In the genomic region with DNA sequence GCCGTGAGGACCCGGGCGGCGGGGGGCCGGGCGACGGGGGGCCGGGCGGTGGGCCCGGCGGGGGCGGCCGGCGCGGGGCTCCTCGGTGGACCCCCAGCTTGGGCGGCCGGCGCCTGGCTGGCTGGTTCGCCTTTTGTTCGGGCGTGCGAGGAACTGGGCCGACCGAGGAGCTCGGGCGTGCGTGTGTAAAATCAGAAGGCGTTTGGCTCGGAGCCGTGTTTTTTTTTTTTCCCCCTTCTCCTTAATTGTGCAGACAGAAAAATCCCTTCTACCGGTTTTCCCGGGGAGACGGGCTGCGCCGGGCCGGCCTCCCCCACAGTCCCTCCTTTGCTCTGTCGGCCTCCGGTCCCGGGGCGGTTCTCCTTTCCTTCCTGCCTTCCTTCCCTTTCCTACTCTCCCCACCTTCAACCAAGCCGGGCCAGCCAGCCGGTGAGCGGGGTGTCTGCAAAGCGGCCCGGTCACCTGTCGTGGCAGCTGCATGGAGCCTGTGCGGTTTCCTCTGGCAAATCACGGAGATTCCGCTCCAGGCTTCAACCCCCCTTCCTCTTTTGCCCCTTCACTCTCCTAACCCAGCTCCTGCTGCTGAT, we compare ENCODE assay signal across 8 mouse cellular contexts. TPM values are rescaled to one million over a fixed set of nuclear protein-coding genes. Genes with fewer than 3 reads are reported as not detected.
A peak's percentile ranks its signal among the peaks of the same experiment; 100 is the strongest.
DNase-seq lines count a peak whose midpoint lies in the region; ATAC-seq and TF ChIP-seq lines count a peak whose summit lies in the region.

No protein-coding gene starts in this region.

- no peaks in the 10 kb centered on the region; the same call in 1 of the 2 replicates for H3K36me3 ChIP-seq in forebrain, embryonic 11.5 days (ENCODE audit: control insufficient read depth, insufficient read depth, low read length)
- no peaks in the 10 kb centered on the region for H3K36me3 ChIP-seq in heart, embryonic 15.5 days
- no peaks in the 10 kb centered on the region for H3K36me3 ChIP-seq in neural tube, embryonic 15.5 days
- no peaks in the 10 kb centered on the region for H3K36me3 ChIP-seq in thymus, adult 2 months (ENCODE audit: control insufficient read depth, insufficient read depth, low read length)

- peak overlapping the region; percentile 91 for H3K27ac ChIP-seq in forebrain, embryonic 11.5 days (ENCODE audit: low read depth, low read length)
- peak overlapping the region; percentile 92 for H3K27ac ChIP-seq in heart, embryonic 15.5 days
- peak overlapping the region; percentile 98 for H3K27ac ChIP-seq in neural tube, embryonic 15.5 days (replicated peaks)
- no peak overlapping the region for H3K27ac ChIP-seq in thymus, adult 2 months (ENCODE audit: control insufficient read depth, insufficient read depth, low read length)

- 0 out of 2 replicates have a peak, but pooled peaks cover 7% of the 10 kb centered on the region for H3K4me1 ChIP-seq in forebrain, embryonic 11.5 days (replicated peaks; ENCODE audit: control insufficient read depth, insufficient read depth, low read length)
- peaks cover 15% of the 10 kb centered on the region for H3K4me1 ChIP-seq in heart, embryonic 15.5 days (replicated peaks)
- H3K4me1 ChIP-seq in neural tube, embryonic 15.5 days, result peaks cover 44% of the 10 kb centered on the region
- peaks cover 4% of the 10 kb centered on the region for H3K4me1 ChIP-seq in thymus, adult 2 months (replicated peaks; ENCODE audit: control insufficient read depth, insufficient read depth, low read length)

- under 1% methylated on average over 37 of the region's 50 CpGs for WGBS in forebrain, embryonic 11.5 days
- WGBS in heart, embryonic 15.5 days, result under 1% methylated on average over 49 of the region's 50 CpGs
- 0% methylated on average over 40 of the region's 50 CpGs for WGBS in neural tube, embryonic 15.5 days
- WGBS in thymus, adult 2 months, result under 1% methylated on average over 49 of the region's 50 CpGs

- TF ChIP-seq POLR2A in thymus, adult 2 months (IDR thresholded peaks at IDR 0.05; ENCODE audit: control insufficient read depth, extremely low read depth, insufficient read depth, low read length, poor library complexity), result no peak

- ATAC-seq in forebrain, embryonic 11.5 days (replicated peaks; ENCODE audit: low FRiP score), result peak; percentile 66
- ATAC-seq in heart, embryonic 15.5 days (replicated peaks; ENCODE audit: insufficient number of reproducible peaks, insufficient read depth, low FRiP score, low read depth), result peak; percentile 50; the same call in 1 of the 2 replicates
- peak; percentile 70 for ATAC-seq in neural tube, embryonic 15.5 days (ENCODE audit: low FRiP score)

- DNase-seq in CD8-positive naive resting alpha-beta T cell, adult 2 months (ENCODE audit: low read depth in 2 of 2, low spot score in 2 of 2), result peak; percentile 20 to 26
- peak; percentile 40 for DNase-seq in brain, embryonic 18.5 days (ENCODE audit: low read depth, low spot score)
- DNase-seq in forebrain, embryonic 11.5 days (ENCODE audit: low spot score), result peak; percentile 76
- peak; percentile 62 to 84 for DNase-seq in kidney, postnatal 25 days
- peak; percentile 62 to 64 for DNase-seq in lung, adult 18-20 months
- peak; percentile 41 for DNase-seq in thymus, adult 2 months

- peak overlapping the region; percentile 72 for H3K4me2 ChIP-seq in forebrain, embryonic 11.5 days (ENCODE audit: low read depth, low read length, severe bottlenecking)
- H3K4me2 ChIP-seq in heart, embryonic 15.5 days, result peak overlapping the region; percentile 74
- H3K4me2 ChIP-seq in neural tube, embryonic 15.5 days, result peak overlapping the region; percentile 71

- peak overlapping the region; percentile 92 for H3K4me3 ChIP-seq in forebrain, embryonic 11.5 days (ENCODE audit: low read depth, low read length)
- peak overlapping the region; percentile 65 for H3K4me3 ChIP-seq in heart, embryonic 15.5 days
- peak overlapping the region; percentile 95 for H3K4me3 ChIP-seq in neural tube, embryonic 15.5 days (replicated peaks)
- peak overlapping the region; percentile 56 for H3K4me3 ChIP-seq in thymus, adult 2 months (ENCODE audit: control insufficient read depth, insufficient read depth, low read length)

- no peaks in the 10 kb centered on the region for H3K27me3 ChIP-seq in forebrain, embryonic 11.5 days (ENCODE audit: control insufficient read depth, insufficient read depth, low read length)
- no peaks in the 10 kb centered on the region; the same call in 1 of the 2 replicates for H3K27me3 ChIP-seq in heart, embryonic 15.5 days
- H3K27me3 ChIP-seq in neural tube, embryonic 15.5 days (replicated peaks), result no peaks in the 10 kb centered on the region
- H3K27me3 ChIP-seq in thymus, adult 2 months (ENCODE audit: control insufficient read depth, insufficient read depth, low read length), result no peaks in the 10 kb centered on the region

- TF ChIP-seq CTCF in thymus, adult 2 months (IDR thresholded peaks at IDR 0.05; ENCODE audit: borderline replicate concordance, control insufficient read depth, extremely low read depth, insufficient read depth, low read length, poor library complexity), result no peak

- H3K9me3 ChIP-seq in forebrain, embryonic 11.5 days (ENCODE audit: control insufficient read depth, low read length), result no peaks in the 10 kb centered on the region
- H3K9me3 ChIP-seq in heart, embryonic 15.5 days (replicated peaks), result no peaks in the 10 kb centered on the region
- H3K9me3 ChIP-seq in neural tube, embryonic 15.5 days (replicated peaks), result no peaks in the 10 kb centered on the region

- peak overlapping the region; percentile 98 for H3K9ac ChIP-seq in forebrain, embryonic 11.5 days (ENCODE audit: low read length)
- peak overlapping the region; percentile 80 for H3K9ac ChIP-seq in heart, embryonic 15.5 days
- H3K9ac ChIP-seq in neural tube, embryonic 15.5 days (replicated peaks), result peak overlapping the region; percentile 99

RNA-seq across cellular contexts. Expression of gene Tulp4, which starts 0.9 kb away (rescaled TPM):
- 110 and 127 TPM in 2 replicates for polyA plus RNA-seq in forebrain, embryonic 11.5 days (2014; fragmentation: Nextera tagmentation; extraction: Ambion mirVana)
- polyA plus RNA-seq in heart, embryonic 15.5 days (2015; fragmentation: Nextera tagmentation; extraction: Ambion mirVana), result 33.3 and 62.9 TPM in 2 replicates
- 116 and 122 TPM in 2 replicates for polyA plus RNA-seq in neural tube, embryonic 15.5 days (2015; fragmentation: Nextera tagmentation; extraction: Ambion mirVana)
- polyA plus RNA-seq in thymus, adult 2 months (2012; rRNA removed), result 58.8 and 62.9 TPM in 2 replicates

RNA-seq across cellular contexts. Expression of gene Gtf2h5, which starts 27.5 kb away (rescaled TPM):
- polyA plus RNA-seq in forebrain, embryonic 11.5 days (2014; fragmentation: Nextera tagmentation; extraction: Ambion mirVana), result 157 and 165 TPM in 2 replicates
- polyA plus RNA-seq in heart, embryonic 15.5 days (2015; fragmentation: Nextera tagmentation; extraction: Ambion mirVana), result 131 and 143 TPM in 2 replicates
- 220 TPM in 2 replicates for polyA plus RNA-seq in neural tube, embryonic 15.5 days (2015; fragmentation: Nextera tagmentation; extraction: Ambion mirVana)
- polyA plus RNA-seq in thymus, adult 2 months (2012; rRNA removed), result 15.1 and 21.3 TPM in 2 replicates

RNA-seq across cellular contexts. Expression of gene Serac1, which starts 27.6 kb away (rescaled TPM):
- 8.7 and 10.0 TPM in 2 replicates for polyA plus RNA-seq in forebrain, embryonic 11.5 days (2014; fragmentation: Nextera tagmentation; extraction: Ambion mirVana)
- 5.0 TPM in 2 replicates for polyA plus RNA-seq in heart, embryonic 15.5 days (2015; fragmentation: Nextera tagmentation; extraction: Ambion mirVana)
- 12.3 and 13.1 TPM in 2 replicates for polyA plus RNA-seq in neural tube, embryonic 15.5 days (2015; fragmentation: Nextera tagmentation; extraction: Ambion mirVana)
- polyA plus RNA-seq in thymus, adult 2 months (2012; rRNA removed), result 6.2 and 7.0 TPM in 2 replicates

Comparison
In these comparisons a context has a peak if more than half of its experiments do, and no peak if none do; other contexts are left out.
1. DNase-seq: peak in every context shown above with its lines; median percentile 76 in forebrain, embryonic 11.5 days; 73 in kidney, postnatal 25 days; 63 in lung, adult 18-20 months; 41 in thymus, adult 2 months; 40 in brain, embryonic 18.5 days; 23 in CD8-positive naive resting alpha-beta T cell, adult 2 months.